Mouse (Mus musculus): Measurements from ENCODE around the gene Klk7.

- TF ChIP-seq POLR2A (IDR thresholded peaks at IDR 0.05; ENCODE audit: borderline replicate concordance, extremely low read depth, insufficient read depth, insufficient read length, poor library complexity, severe bottlenecking), result no peak
- TF ChIP-seq CTCF (IDR thresholded peaks at IDR 0.05; ENCODE audit: borderline replicate concordance, extremely low read depth, insufficient read depth, insufficient read length), result no peak
Observed at GRCm38 (mm10) chr7:43770701-43771100, 40.4 kb upstream of the Klk7 start.
